ENCODE assay signal across 9 mouse cellular contexts in the genomic region with DNA sequence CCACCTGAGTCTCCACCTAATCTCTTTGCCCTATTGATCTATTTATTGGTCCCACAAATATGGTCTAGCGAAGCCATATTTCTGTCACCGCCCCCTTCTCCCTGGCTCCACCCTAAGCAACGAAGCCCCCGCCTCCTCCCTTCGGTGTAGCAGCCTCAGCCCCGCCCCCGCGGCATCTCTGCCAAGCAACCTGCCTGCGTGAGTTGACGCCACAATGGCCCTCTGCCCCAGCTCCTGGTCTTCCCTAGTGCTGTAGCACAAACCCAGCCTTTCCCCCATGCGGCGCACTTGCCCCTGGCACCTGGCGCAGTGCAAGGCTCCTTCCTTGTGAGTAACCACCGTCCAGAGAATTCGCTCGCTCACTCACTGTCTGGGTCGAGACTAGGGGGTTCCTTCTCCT. TPM values are rescaled to one million over a fixed set of nuclear protein-coding genes. Genes with fewer than 3 reads are reported as not detected.
DNase-seq lines count a peak whose midpoint lies in the region; ATAC-seq and TF ChIP-seq lines count a peak whose summit lies in the region.
"Had no signal": no experiment of that assay in that cellular context is flagged by ENCODE, and none has a peak within 500 bp of the region (broad histone marks: within the 10 kb centered on the region; RNA-seq: fewer than 3 reads in every experiment).

No protein-coding gene starts in this region.

- peak; percentile 61 for DNase-seq in heart, postnatal 4 days
- no peak for DNase-seq in heart, adult 9 months (ENCODE audit: low spot score in 2 of 2)
- peak; percentile 74 for DNase-seq in thymus, postnatal 4 days
- no peak for DNase-seq in thymus, postnatal 10 days (ENCODE audit: low spot score in 2 of 2)
- DNase-seq in gastrocnemius, adult 2 months, result no peak
- DNase-seq in gastrocnemius, postnatal 14 days, result no peak

- peaks cover 53% of the 10 kb centered on the region for H3K4me1 ChIP-seq in liver, embryonic 12.5 days
- peaks cover 15% of the 10 kb centered on the region for H3K4me1 ChIP-seq in heart, embryonic 11.5 days (ENCODE audit: control insufficient read depth, insufficient read depth, low read length)

- no peak for TF ChIP-seq CTCF in gastrocnemius, adult 2 months (IDR thresholded peaks at IDR 0.05)

- H3K4me2 ChIP-seq in liver, embryonic 12.5 days, result peak overlapping the region; percentile 28; the same call in 1 of the 2 replicates
- no peak overlapping the region for H3K4me2 ChIP-seq in heart, embryonic 11.5 days
- H3K4me2 ChIP-seq: midbrain, embryonic 12.5 days had no signal

- H3K36me3 ChIP-seq in liver, embryonic 12.5 days, result peaks cover 5% of the 10 kb centered on the region
- no peaks in the 10 kb centered on the region for H3K36me3 ChIP-seq in heart, embryonic 11.5 days (ENCODE audit: control insufficient read depth, insufficient read depth, low read length)

- H3K9ac ChIP-seq in liver, embryonic 12.5 days, result no peak overlapping the region
- no peak overlapping the region for H3K9ac ChIP-seq in heart, embryonic 11.5 days (ENCODE audit: low read depth, low read length)
- H3K9ac ChIP-seq: midbrain, embryonic 12.5 days had no signal

- H3K27ac ChIP-seq in liver, embryonic 12.5 days, result no peak overlapping the region
- H3K27ac ChIP-seq in gastrocnemius, adult 2 months, result no peak overlapping the region
- H3K27ac ChIP-seq in heart, embryonic 11.5 days (ENCODE audit: low read depth, low read length), result no peak overlapping the region
- H3K27ac ChIP-seq: midbrain, embryonic 12.5 days had no signal

- 35% methylated on average over 17 of the region's 17 CpGs for WGBS in liver, embryonic 12.5 days (ENCODE audit: insufficient replicate concordance)
- WGBS in heart, embryonic 11.5 days (ENCODE audit: insufficient replicate concordance), result 29% methylated on average over 17 of the region's 17 CpGs

- intact Hi-C loops in gastrocnemius, adult 2 months (cut with DNase I), result no loop called here
- intact Hi-C loops in gastrocnemius, postnatal 14 days (cut with DNase I; ENCODE audit: low total_unique reads), result no loop called here

- peaks cover 43% of the 10 kb centered on the region for H3K27me3 ChIP-seq in liver, embryonic 12.5 days (replicated peaks)
- peaks cover 25% of the 10 kb centered on the region for H3K27me3 ChIP-seq in heart, embryonic 11.5 days (ENCODE audit: control insufficient read depth, insufficient read depth, low read length)

- no peak for ATAC-seq in liver, embryonic 12.5 days
- ATAC-seq in heart, embryonic 11.5 days (replicated peaks; ENCODE audit: insufficient number of reproducible peaks, low FRiP score, low TSS enrichment), result no peak

- no peak overlapping the region for H3K4me3 ChIP-seq in liver, embryonic 12.5 days
- H3K4me3 ChIP-seq in gastrocnemius, adult 2 months, result no peak overlapping the region
- no peak overlapping the region for H3K4me3 ChIP-seq in heart, embryonic 11.5 days (ENCODE audit: low read depth, low read length)
- H3K4me3 ChIP-seq: midbrain, embryonic 12.5 days had no signal

- peaks cover 8% of the 10 kb centered on the region; the same call in 1 of the 2 replicates for H3K9me3 ChIP-seq in liver, embryonic 12.5 days (replicated peaks)
- peaks cover 4% of the 10 kb centered on the region; the same call in 1 of the 2 replicates for H3K9me3 ChIP-seq in heart, embryonic 11.5 days (replicated peaks; ENCODE audit: control insufficient read depth, low read length)
- H3K9me3 ChIP-seq: midbrain, embryonic 12.5 days had no signal

RNA-seq across cellular contexts. Expression of gene Hist3h2a, which starts 9.1 kb away (rescaled TPM):
- 10 to 100 TPM; 46.8 to 50.0 TPM for total RNA-seq in heart, postnatal 4 days (2021)
- 14.3 and 16.9 TPM in 2 replicates for polyA plus RNA-seq in liver, embryonic 12.5 days (2016; fragmentation: Nextera tagmentation; extraction: Ambion mirVana)
- total RNA-seq in gastrocnemius, adult 2 months (2021), result 10 to 100 TPM; 10.5 to 11.3 TPM
- total RNA-seq in gastrocnemius, postnatal 14 days (2021), result 10 to 100 TPM; 15.1 to 16.8 TPM
- polyA plus RNA-seq in heart, embryonic 11.5 days (2014; fragmentation: Nextera tagmentation; extraction: Ambion mirVana), result 22.5 and 23.3 TPM in 2 replicates

RNA-seq across cellular contexts. Expression of gene Trim17, which starts 9.1 kb away (rescaled TPM):
- total RNA-seq in heart, postnatal 4 days (2021), result under 1 TPM in 1 of 2 experiments, not detected in 1; 0.10 TPM
- polyA plus RNA-seq in liver, embryonic 12.5 days (2016; fragmentation: Nextera tagmentation; extraction: Ambion mirVana), result 0.07 and 0.13 TPM in 2 replicates
- total RNA-seq in gastrocnemius, adult 2 months (2021), result under 1 TPM; 0.08 to 0.33 TPM
- under 1 TPM in 1 of 2 experiments, not detected in 1; 0.29 TPM for total RNA-seq in gastrocnemius, postnatal 14 days (2021)
- polyA plus RNA-seq in heart, embryonic 11.5 days (2014; fragmentation: Nextera tagmentation; extraction: Ambion mirVana), result 1.0 and 1.1 TPM in 2 replicates

RNA-seq across cellular contexts. Expression of gene Trim11, which starts 14.3 kb away (rescaled TPM):
- 10 to 100 TPM; 21.3 TPM for total RNA-seq in heart, postnatal 4 days (2021)
- polyA plus RNA-seq in liver, embryonic 12.5 days (2016; fragmentation: Nextera tagmentation; extraction: Ambion mirVana), result 11.2 and 11.5 TPM in 2 replicates
- 1 to 10 TPM; 7.2 to 7.9 TPM for total RNA-seq in gastrocnemius, adult 2 months (2021)
- total RNA-seq in gastrocnemius, postnatal 14 days (2021), result 1 to 10 TPM; 9.3 to 9.6 TPM
- 26.1 and 27.5 TPM in 2 replicates for polyA plus RNA-seq in heart, embryonic 11.5 days (2014; fragmentation: Nextera tagmentation; extraction: Ambion mirVana)

RNA-seq across cellular contexts. Expression of gene Hist3h2ba, which starts 14.8 kb away (rescaled TPM):
- 10 to 100 TPM; 21.8 to 22.6 TPM for total RNA-seq in heart, postnatal 4 days (2021)
- 5.3 and 5.7 TPM in 2 replicates for polyA plus RNA-seq in liver, embryonic 12.5 days (2016; fragmentation: Nextera tagmentation; extraction: Ambion mirVana)
- not detected for total RNA-seq in gastrocnemius, adult 2 months (2021)
- total RNA-seq in gastrocnemius, postnatal 14 days (2021), result 1 to 10 TPM; 2.1 to 3.7 TPM
- polyA plus RNA-seq in heart, embryonic 11.5 days (2014; fragmentation: Nextera tagmentation; extraction: Ambion mirVana), result 6.4 and 8.4 TPM in 2 replicates

RNA-seq across cellular contexts. Expression of gene Rnf187, which starts 24.8 kb away (rescaled TPM):
- 100 to 1,000 TPM; 161 to 165 TPM for total RNA-seq in heart, postnatal 4 days (2021)
- polyA plus RNA-seq in liver, embryonic 12.5 days (2016; fragmentation: Nextera tagmentation; extraction: Ambion mirVana), result 200 and 207 TPM in 2 replicates
- total RNA-seq in gastrocnemius, adult 2 months (2021), result 100 to 1,000 TPM in 1 of 2 experiments, 10 to 100 TPM in 1; 95.2 to 101 TPM
- 100 to 1,000 TPM; 126 to 139 TPM for total RNA-seq in gastrocnemius, postnatal 14 days (2021)
- 172 and 192 TPM in 2 replicates for polyA plus RNA-seq in heart, embryonic 11.5 days (2014; fragmentation: Nextera tagmentation; extraction: Ambion mirVana)

Comparison
In these comparisons a context has a peak if more than half of its experiments do, and no peak if none do; other contexts are left out.
1. DNase-seq: peak in heart, postnatal 4 days (single experiment) and thymus, postnatal 4 days (single experiment); none in heart, adult 9 months (0 of 2), thymus, postnatal 10 days (0 of 2), gastrocnemius, adult 2 months (single experiment) and gastrocnemius, postnatal 14 days (single experiment).